Mouse (Mus musculus) lung, adult 10 weeks (tissue): Measurements from ENCODE around the gene Hpgds. TPM values are rescaled to one million over a fixed set of nuclear protein-coding genes. Genes with fewer than 3 reads are reported as not detected.

Experiments used
- polyA plus RNA-seq: library from polyadenylated mRNA; stranded (reverse); fragments of 350-450 nt; fragmentation: Illumina TruSeq; extraction: RNeasy Lipid Tissue Mini Kit (QIAGEN cat#74804); gene quantifications from one replicate; pipeline ENCODE4 v1.2.3, GENCODE M21; 2014; ENCODE audit warnings: low read depth, low replicate concordance; ENCODE audit not compliant: insufficient read depth

The Hpgds gene
- 1.2 TPM for polyA plus RNA-seq

GRCm38 (mm10) chr6:65144621-65145205 lies at the start of gene Hpgds:
Gene Hpgds (minus strand): TSS chr6:65144908.

Other genes with a start within 250 kb of the Hpgds start
- 15.8 TPM for gene Smarcad1, start 102.3 kb downstream of the Hpgds start, polyA plus RNA-seq
- not detected for gene C130060K24Rik, start 236.2 kb upstream of the Hpgds start, polyA plus RNA-seq